Mouse (Mus musculus) NIH3T3 (cell line): Measurements from ENCODE around the gene Slc16a10.

ENCODE experiments used
- DNase-seq: peaks from one replicate; pipeline ENCODE4 v3.0.0-alpha.2; 2012; ENCODE audit warnings: low read depth

The Slc16a10 gene

GRCm38 (mm10) chr10:40149584-40150145 is 7.6 kb upstream of the Slc16a10 start:
- DNase-seq = no peak

DNA sequence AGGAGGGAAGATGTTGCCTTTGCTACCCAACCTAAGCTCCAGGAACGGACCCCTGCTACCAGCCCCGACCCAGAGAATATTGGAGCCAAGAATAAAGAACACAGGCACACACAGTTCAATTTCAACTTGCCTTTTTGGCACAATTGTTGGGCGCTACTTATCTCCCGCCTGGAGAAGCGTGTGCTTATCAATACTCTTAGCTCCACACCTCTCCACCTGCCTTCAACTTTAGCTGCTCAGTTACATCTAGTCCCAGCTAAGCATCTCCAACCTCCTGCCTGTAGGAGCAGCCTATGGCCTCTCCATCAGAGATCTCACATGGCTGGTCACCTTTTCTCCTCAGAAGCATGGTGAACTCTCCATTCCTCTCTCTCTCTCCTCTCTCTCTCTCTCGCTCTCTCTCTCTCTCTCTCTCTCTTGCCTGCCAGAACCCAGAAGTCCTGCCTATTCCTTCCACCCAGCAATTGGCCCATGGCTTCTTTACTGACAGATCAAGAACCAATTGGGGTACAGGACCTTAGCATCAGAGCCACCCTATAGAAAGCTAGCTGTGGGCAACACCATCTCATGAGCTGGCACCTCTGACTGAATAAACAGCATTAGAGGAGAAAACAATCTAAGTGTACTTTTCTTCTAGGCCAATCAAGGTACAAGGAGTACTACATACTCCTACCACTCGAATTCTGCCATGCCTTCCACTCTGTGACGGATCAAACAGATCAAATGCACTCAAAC is 5.4 kb upstream of the Slc16a10 start:
- no peak for DNase-seq

DNA sequence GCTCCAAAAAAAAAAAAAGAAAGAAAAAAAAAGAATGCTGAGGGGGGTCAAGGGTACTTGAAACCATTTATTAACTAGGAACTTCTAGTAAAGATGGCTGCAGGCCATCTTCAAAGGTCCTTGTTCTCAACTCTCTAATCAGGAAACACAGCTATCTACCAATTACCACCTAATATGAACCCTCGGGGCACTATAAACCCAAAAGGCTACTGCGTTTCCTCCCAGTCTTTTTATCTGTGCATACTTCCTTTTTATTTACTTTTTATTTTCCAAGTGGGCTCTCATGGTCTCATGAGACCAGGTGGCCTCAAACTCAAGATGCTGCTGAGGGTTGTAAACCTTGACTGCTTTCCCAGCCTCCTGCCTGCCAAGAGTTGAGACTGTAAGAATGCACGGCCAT is 4.4 kb upstream of the Slc16a10 start:
- DNase-seq = no peak

GRCm38 (mm10) chr10:40144815-40145214 is 2.8 kb upstream of the Slc16a10 start:
- no peak for DNase-seq

GRCm38 (mm10) chr10:40141016-40141851 is 824 bp downstream of the Slc16a10 start:
- DNase-seq = no peak

DNA sequence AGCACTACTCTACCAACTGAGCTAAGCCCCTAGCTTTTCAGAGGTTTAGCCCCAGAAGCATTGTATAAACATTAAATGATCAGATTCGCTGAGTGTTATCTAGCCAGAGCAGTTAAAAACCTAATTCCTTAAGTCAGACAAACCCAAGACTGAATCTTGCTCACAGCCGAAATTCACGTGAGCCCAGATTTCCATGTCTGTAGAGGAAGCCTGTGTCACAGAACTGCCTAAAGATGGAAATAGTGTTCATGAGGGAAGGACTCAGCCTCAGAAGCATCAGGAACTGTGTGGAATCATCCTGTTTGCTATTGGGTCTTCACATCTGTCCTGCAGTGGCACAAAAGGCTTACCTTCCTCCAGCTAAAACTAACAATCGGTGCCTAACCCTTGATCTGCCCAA is 2.4 kb downstream of the Slc16a10 start:
- no peak for DNase-seq

DNA sequence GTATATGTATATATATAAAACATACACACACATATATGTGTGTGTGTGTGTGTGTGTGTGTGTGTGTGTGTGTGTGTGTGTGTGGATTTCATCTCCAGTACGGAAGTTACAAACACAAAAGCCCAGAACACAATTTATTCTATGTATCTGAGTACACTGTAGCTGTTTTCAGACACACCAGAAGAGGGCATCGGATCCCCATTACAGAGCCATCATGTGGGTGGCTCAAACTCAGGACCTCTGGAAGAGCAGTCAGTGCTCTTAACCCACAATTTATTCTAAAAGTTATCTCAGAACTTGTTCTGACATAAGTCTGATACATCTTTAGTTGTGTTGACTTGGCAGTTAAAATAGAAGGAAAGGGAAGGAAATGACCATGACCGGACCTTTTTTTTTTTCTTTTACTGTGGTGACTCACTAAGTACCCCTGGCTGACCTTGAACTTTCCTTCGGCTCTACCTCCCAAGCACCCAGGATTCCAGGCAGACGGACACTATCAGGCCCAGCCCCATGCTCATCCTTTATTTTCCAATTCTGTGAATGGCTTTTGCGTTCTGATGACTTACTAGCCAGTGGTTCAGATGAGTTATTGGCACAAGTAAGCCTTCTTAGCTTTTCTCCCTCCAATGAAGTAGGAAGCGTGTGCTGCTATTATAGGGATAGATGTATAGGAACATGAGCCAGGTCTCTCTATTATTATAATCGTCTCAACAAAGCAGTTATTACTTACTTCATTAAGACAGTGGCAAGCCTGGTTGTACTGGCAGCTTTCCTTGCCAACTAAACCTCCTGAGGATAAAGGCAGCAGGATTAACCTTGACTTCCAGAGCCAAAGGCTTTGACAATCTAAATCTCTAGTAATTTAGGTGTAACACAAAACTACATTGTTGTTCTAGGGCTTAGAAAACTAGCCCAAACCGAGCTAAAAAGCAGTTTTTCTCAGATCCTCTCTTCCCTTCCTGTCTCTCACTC is 6.0 kb downstream of the Slc16a10 start:
- DNase-seq = no peak

GRCm38 (mm10) chr10:40134906-40135305 is 7.2 kb downstream of the Slc16a10 start:
- no peak for DNase-seq

DNA sequence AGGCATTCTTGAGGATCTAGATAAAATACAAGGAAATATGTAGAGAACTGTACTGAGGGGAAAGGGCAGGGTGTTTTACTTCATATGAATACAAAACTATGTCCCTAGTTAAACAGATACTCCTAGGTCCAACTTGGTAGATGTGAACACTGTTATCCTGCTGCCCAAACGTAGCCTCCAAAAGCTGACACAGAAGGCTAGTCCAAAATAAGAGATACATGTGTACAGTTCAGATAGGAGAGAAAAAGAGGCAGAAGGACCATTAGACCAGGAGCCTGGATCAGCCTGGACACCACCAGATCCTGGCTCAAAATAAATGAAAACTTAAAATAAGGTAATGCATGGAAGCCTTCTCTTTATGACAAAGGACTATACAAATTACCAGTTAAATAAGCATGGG is 8.4 kb downstream of the Slc16a10 start:
- no peak for DNase-seq

GRCm38 (mm10) chr10:40131690-40132418 is 10.2 kb downstream of the Slc16a10 start:
- no peak for DNase-seq

- no peak for DNase-seq
Measured at GRCm38 (mm10) chr10:40130126-40130525, 11.9 kb downstream of the Slc16a10 start.

- DNase-seq = peak; percentile 31
Measured at GRCm38 (mm10) chr10:40129134-40129533, 12.9 kb downstream of the Slc16a10 start.

- DNase-seq = peak; percentile 23
Measured at GRCm38 (mm10) chr10:40128497-40128896, 13.6 kb downstream of the Slc16a10 start.

- DNase-seq = no peak
Measured at GRCm38 (mm10) chr10:40125200-40125599, 16.9 kb downstream of the Slc16a10 start.

GRCm38 (mm10) chr10:40124570-40124969 is 17.5 kb downstream of the Slc16a10 start:
- no peak for DNase-seq

GRCm38 (mm10) chr10:40124096-40124495 is 18.0 kb downstream of the Slc16a10 start:
- DNase-seq = peak; percentile 41

DNA sequence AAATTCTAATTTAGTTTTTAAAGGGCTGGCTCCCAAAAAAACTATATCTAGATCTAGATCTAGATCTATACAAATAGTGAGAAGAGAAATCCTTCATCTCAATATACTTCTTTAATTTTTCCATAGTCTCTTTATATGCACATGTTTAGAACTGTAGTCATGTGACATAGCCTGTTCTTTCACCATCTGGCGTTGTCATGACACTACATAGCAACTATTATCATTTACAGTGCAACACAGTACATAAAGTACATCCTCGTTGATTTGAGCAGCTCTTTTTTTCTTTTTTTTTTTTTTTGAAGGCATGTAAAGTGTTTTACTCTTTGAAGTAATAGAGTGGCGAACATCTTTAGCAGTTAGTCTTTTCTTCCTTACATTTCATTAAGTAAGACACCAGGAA is 22.6 kb downstream of the Slc16a10 start:
- DNase-seq = no peak

GRCm38 (mm10) chr10:40118743-40119387 is 23.2 kb downstream of the Slc16a10 start:
- no peak for DNase-seq

GRCm38 (mm10) chr10:40113517-40114085 is 28.5 kb downstream of the Slc16a10 start:
- peak; percentile 75 for DNase-seq

GRCm38 (mm10) chr10:40112256-40112655 is 29.8 kb downstream of the Slc16a10 start:
- no peak for DNase-seq
